Mouse (Mus musculus): ENCODE results near the gene Mertk. TPM values are rescaled to one million over a fixed set of nuclear protein-coding genes. Genes with fewer than 3 reads are reported as not detected.

The Mertk gene
- polyA plus RNA-seq, 1 experiment = 2.4 TPM

- Histone ChIP-seq H3K4me3 (ENCODE audit: insufficient read depth, low read depth, low read length) (no peak overlapping the region), H3K4me1 (ENCODE audit: control insufficient read depth, insufficient read depth, insufficient read length, low read length) (no peaks in the 10 kb centered on the region; the same call in 1 of the 2 replicates), H3K27ac (replicated peaks; ENCODE audit: low read depth, low read length) (no peak overlapping the region; the same call in 1 of the 2 replicates)
These were observed 71.8 kb downstream of the Mertk start for GRCm38 (mm10) chr2:128770557-128770956.

GRCm38 (mm10) chr2:128771048-128771447 is 72.3 kb downstream of the Mertk start:
- H3K27ac ChIP-seq (replicated peaks; ENCODE audit: low read depth, low read length) = no peak overlapping the region
- H3K4me3 ChIP-seq (ENCODE audit: insufficient read depth, low read depth, low read length) = no peak overlapping the region
- no peaks in the 10 kb centered on the region; the same call in 1 of the 2 replicates for H3K4me1 ChIP-seq (ENCODE audit: control insufficient read depth, insufficient read depth, insufficient read length, low read length)

GRCm38 (mm10) chr2:128771750-128772338 is 73.1 kb downstream of the Mertk start:
- Histone ChIP-seq H3K27ac (replicated peaks; ENCODE audit: low read depth, low read length) (no peak overlapping the region), H3K4me3 (ENCODE audit: insufficient read depth, low read depth, low read length) (no peak overlapping the region), H3K4me1 (ENCODE audit: control insufficient read depth, insufficient read depth, insufficient read length, low read length) (no peaks in the 10 kb centered on the region; the same call in 1 of the 2 replicates)

- H3K4me1 ChIP-seq (ENCODE audit: control insufficient read depth, insufficient read depth, insufficient read length, low read length) = no peaks in the 10 kb centered on the region
- H3K27ac ChIP-seq (replicated peaks; ENCODE audit: low read depth, low read length) = no peak overlapping the region
- no peak overlapping the region for H3K4me3 ChIP-seq (ENCODE audit: insufficient read depth, low read depth, low read length)
These were observed 83.5 kb downstream of the Mertk start for GRCm38 (mm10) chr2:128782231-128782630.

- Histone ChIP-seq H3K4me1 (ENCODE audit: control insufficient read depth, insufficient read depth, insufficient read length, low read length) (no peaks in the 10 kb centered on the region), H3K4me3 (ENCODE audit: insufficient read depth, low read depth, low read length) (no peak overlapping the region)
These were observed 85.0 kb downstream of the Mertk start for GRCm38 (mm10) chr2:128783660-128784345.

GRCm38 (mm10) chr2:128784814-128785213 is 86.1 kb downstream of the Mertk start:
- Histone ChIP-seq H3K4me1 (ENCODE audit: control insufficient read depth, insufficient read depth, insufficient read length, low read length) (no peaks in the 10 kb centered on the region), H3K27ac (replicated peaks; ENCODE audit: low read depth, low read length) (no peak overlapping the region), H3K4me3 (ENCODE audit: insufficient read depth, low read depth, low read length) (no peak overlapping the region)

More at GRCm38 (mm10) chr2:128783660-128784345, 85.0 kb downstream of the Mertk start:
- no peak overlapping the region for H3K27ac ChIP-seq (replicated peaks; ENCODE audit: low read depth, low read length)

- no peak overlapping the region for H3K4me3 ChIP-seq (ENCODE audit: insufficient read depth, low read depth, low read length)
- no peaks in the 10 kb centered on the region for H3K4me1 ChIP-seq (ENCODE audit: control insufficient read depth, insufficient read depth, insufficient read length, low read length)
- H3K27ac ChIP-seq (replicated peaks; ENCODE audit: low read depth, low read length) = no peak overlapping the region
These were observed 87.6 kb downstream of the Mertk start for GRCm38 (mm10) chr2:128786341-128786740.

- Histone ChIP-seq H3K4me3 (ENCODE audit: insufficient read depth, low read depth, low read length) (no peak overlapping the region), H3K27ac (replicated peaks; ENCODE audit: low read depth, low read length) (no peak overlapping the region), H3K4me1 (ENCODE audit: control insufficient read depth, insufficient read depth, insufficient read length, low read length) (no peaks in the 10 kb centered on the region)
These were observed 88.0 kb downstream of the Mertk start for GRCm38 (mm10) chr2:128786795-128787194.

GRCm38 (mm10) chr2:128787805-128788204 is 89.0 kb downstream of the Mertk start:
- Histone ChIP-seq H3K27ac (replicated peaks; ENCODE audit: low read depth, low read length) (no peak overlapping the region), H3K4me1 (ENCODE audit: control insufficient read depth, insufficient read depth, insufficient read length, low read length) (no peaks in the 10 kb centered on the region), H3K4me3 (ENCODE audit: insufficient read depth, low read depth, low read length) (no peak overlapping the region)

GRCm38 (mm10) chr2:128790875-128791614 is 92.3 kb downstream of the Mertk start:
- H3K4me3 ChIP-seq (ENCODE audit: insufficient read depth, low read depth, low read length) = no peak overlapping the region
- no peak overlapping the region for H3K27ac ChIP-seq (replicated peaks; ENCODE audit: low read depth, low read length)
- H3K4me1 ChIP-seq (ENCODE audit: control insufficient read depth, insufficient read depth, insufficient read length, low read length) = no peaks in the 10 kb centered on the region

GRCm38 (mm10) chr2:128793958-128794357 is 95.2 kb downstream of the Mertk start:
- no peak overlapping the region for H3K4me3 ChIP-seq (ENCODE audit: insufficient read depth, low read depth, low read length)
- H3K27ac ChIP-seq (replicated peaks; ENCODE audit: low read depth, low read length) = no peak overlapping the region

GRCm38 (mm10) chr2:128796463-128796862 is 97.7 kb downstream of the Mertk start:
- Histone ChIP-seq H3K27ac (replicated peaks; ENCODE audit: low read depth, low read length) (0 out of 2 replicates have a peak overlapping the region, but pooled peaks have one; percentile 30), H3K4me1 (ENCODE audit: control insufficient read depth, insufficient read depth, insufficient read length, low read length) (no peaks in the 10 kb centered on the region)

More at GRCm38 (mm10) chr2:128793958-128794357, 95.2 kb downstream of the Mertk start:
- no peaks in the 10 kb centered on the region for H3K4me1 ChIP-seq (ENCODE audit: control insufficient read depth, insufficient read depth, insufficient read length, low read length)

GRCm38 (mm10) chr2:128803441-128803840 is 104.7 kb downstream of the Mertk start:
- H3K4me3 ChIP-seq (ENCODE audit: insufficient read depth, low read depth, low read length) = no peak overlapping the region
- no peaks in the 10 kb centered on the region; the same call in 1 of the 2 replicates for H3K4me1 ChIP-seq (ENCODE audit: control insufficient read depth, insufficient read depth, insufficient read length, low read length)
- H3K27ac ChIP-seq (replicated peaks; ENCODE audit: low read depth, low read length) = no peak overlapping the region

More at GRCm38 (mm10) chr2:128796463-128796862, 97.7 kb downstream of the Mertk start:
- H3K4me3 ChIP-seq (ENCODE audit: insufficient read depth, low read depth, low read length) = no peak overlapping the region

GRCm38 (mm10) chr2:128805341-128805740 is 106.6 kb downstream of the Mertk start:
- no peaks in the 10 kb centered on the region; the same call in 1 of the 2 replicates for H3K4me1 ChIP-seq (ENCODE audit: control insufficient read depth, insufficient read depth, insufficient read length, low read length)
- H3K27ac ChIP-seq (replicated peaks; ENCODE audit: low read depth, low read length) = no peak overlapping the region; the same call in 1 of the 2 replicates
- no peak overlapping the region for H3K4me3 ChIP-seq (ENCODE audit: insufficient read depth, low read depth, low read length)

- Histone ChIP-seq H3K27ac (replicated peaks; ENCODE audit: low read depth, low read length) (no peak overlapping the region), H3K4me1 (ENCODE audit: control insufficient read depth, insufficient read depth, insufficient read length, low read length) (no peaks in the 10 kb centered on the region; the same call in 1 of the 2 replicates), H3K4me3 (ENCODE audit: insufficient read depth, low read depth, low read length) (no peak overlapping the region)
These were observed 107.8 kb downstream of the Mertk start for GRCm38 (mm10) chr2:128806561-128806960.
